ENCODE assay signal across 8 mouse cellular contexts in genomic region chr7:65527071-65528007, GRCm38 (mm10). TPM values are rescaled to one million over a fixed set of nuclear protein-coding genes. Genes with fewer than 3 reads are reported as not detected.
A peak's percentile ranks its signal among the peaks of the same experiment; 100 is the strongest.
DNase-seq lines count a peak whose midpoint lies in the region; ATAC-seq and TF ChIP-seq lines count a peak whose summit lies in the region.

Tjp1 (minus strand) TSS chr7:65527781.

- H3K27ac ChIP-seq in embryonic facial prominence, embryonic 11.5 days (replicated peaks; ENCODE audit: low read depth, low read length): no peak within 1 kb of the TSS
- H3K27ac ChIP-seq in heart, adult 2 months: no peak within 1 kb of the TSS
- H3K27ac ChIP-seq in lung, postnatal 0 days (ENCODE audit: low read length): no peak within 1 kb of the TSS

- H3K4me2 ChIP-seq in embryonic facial prominence, embryonic 11.5 days (ENCODE audit: low read depth, low read length): peak within 1 kb of the TSS; percentile 98
- peak within 1 kb of the TSS; percentile 94 for H3K4me2 ChIP-seq in lung, postnatal 0 days (replicated peaks; ENCODE audit: low read depth, low read length)

- H3K9ac ChIP-seq in embryonic facial prominence, embryonic 11.5 days (replicated peaks; ENCODE audit: low read length): peak within 1 kb of the TSS; percentile 54
- peak within 1 kb of the TSS; percentile 33; the same call in 1 of the 2 replicates for H3K9ac ChIP-seq in heart, adult 2 months (ENCODE audit: low read depth, low read length)
- H3K9ac ChIP-seq in lung, postnatal 0 days (replicated peaks; ENCODE audit: low read depth): no peak within 1 kb of the TSS

- H3K79me2 ChIP-seq in C2C12 (ENCODE audit: control insufficient read depth, insufficient read depth): no peaks in the 10 kb centered on the region
- H3K79me2 ChIP-seq in heart, adult 2 months (replicated peaks; ENCODE audit: control insufficient read depth, insufficient read depth, low read length): no peaks in the 10 kb centered on the region

- ATAC-seq in embryonic facial prominence, embryonic 11.5 days (replicated peaks; ENCODE audit: insufficient number of reproducible peaks, low FRiP score, low TSS enrichment, low read depth): peak; percentile 44; the same call in 1 of the 2 replicates
- ATAC-seq in lung, postnatal 0 days: peak; percentile 57

- no peak within 1 kb of the TSS for H3K4me3 ChIP-seq in C2C12 (ENCODE audit: insufficient read depth, poor library complexity, severe bottlenecking)
- H3K4me3 ChIP-seq in embryonic facial prominence, embryonic 11.5 days (ENCODE audit: low read depth, low read length): peak within 1 kb of the TSS; percentile 61
- peak within 1 kb of the TSS; percentile 34 for H3K4me3 ChIP-seq in heart, adult 2 months
- peak within 1 kb of the TSS; percentile 53 for H3K4me3 ChIP-seq in lung, postnatal 0 days (ENCODE audit: low read depth, low read length)

- intact Hi-C loops in heart, adult 2 months (cut with DNase I): no loop called here

- no peaks in the 10 kb centered on the region for H3K4me1 ChIP-seq in embryonic facial prominence, embryonic 11.5 days (ENCODE audit: control insufficient read depth, insufficient read depth, low read length)
- H3K4me1 ChIP-seq in heart, adult 2 months (ENCODE audit: control insufficient read depth, insufficient read depth, low read length): no peaks in the 10 kb centered on the region
- H3K4me1 ChIP-seq in lung, postnatal 0 days (ENCODE audit: insufficient read depth, low read depth, low read length): 0 out of 2 replicates have a peak, but pooled peaks cover 3% of the 10 kb centered on the region

- no peak for TF ChIP-seq EP300 in heart, adult 2 months (IDR thresholded peaks at IDR 0.05; ENCODE audit: insufficient read depth, low read depth, low read length)
- no peak for TF ChIP-seq EP300 in lung, postnatal 0 days (IDR thresholded peaks at IDR 0.05)

- under 1% methylated on average over 104 of the region's 115 CpGs for WGBS in embryonic facial prominence, embryonic 11.5 days
- WGBS in heart, adult 2 months: 1% methylated on average over 107 of the region's 115 CpGs
- WGBS in lung, postnatal 0 days: 2% methylated on average over 82 of the region's 115 CpGs

- H3K9me3 ChIP-seq in embryonic facial prominence, embryonic 11.5 days (replicated peaks; ENCODE audit: control insufficient read depth, low read length): no peaks in the 10 kb centered on the region
- no peaks in the 10 kb centered on the region for H3K9me3 ChIP-seq in lung, postnatal 0 days (ENCODE audit: low read length)

- no peaks in the 10 kb centered on the region for H3K79me3 ChIP-seq in C2C12 (ENCODE audit: low read depth)

- H3K27me3 ChIP-seq in C2C12 (ENCODE audit: control insufficient read depth, insufficient read depth, insufficient read length): peaks cover 22% of the 10 kb centered on the region
- H3K27me3 ChIP-seq in embryonic facial prominence, embryonic 11.5 days (ENCODE audit: control insufficient read depth, insufficient read depth, low read length): peaks cover 22% of the 10 kb centered on the region
- peaks cover 9% of the 10 kb centered on the region for H3K27me3 ChIP-seq in heart, adult 2 months (ENCODE audit: control insufficient read depth, insufficient read depth, low read length)
- H3K27me3 ChIP-seq in lung, postnatal 0 days (replicated peaks; ENCODE audit: insufficient read depth, low read length): peaks cover 14% of the 10 kb centered on the region

- no peak for TF ChIP-seq POLR2A in heart, adult 2 months (IDR thresholded peaks at IDR 0.05; ENCODE audit: insufficient read depth, low read depth, low read length)

- no peak for DNase-seq in adrenal gland, adult 8-10 months
- peak; percentile 39 for DNase-seq in embryonic facial prominence, embryonic 11.5 days (ENCODE audit: low spot score)
- no peak for DNase-seq in heart, adult 2 months
- DNase-seq in layer of hippocampus, adult 18-20 months (ENCODE audit: low spot score in 2 of 2): peak; percentile 41 to 67
- DNase-seq in lung, postnatal 0 days (ENCODE audit: low spot score): no peak
- peak; percentile 80 for DNase-seq in right cerebral cortex, postnatal 25 days
- no peak for DNase-seq in spleen, adult 18-20 months

- no peak within 1 kb of the TSS for H3ac ChIP-seq in C2C12 (ENCODE audit: control insufficient read depth, insufficient read length, low read depth)

- TF ChIP-seq CTCF in C2C12 (IDR thresholded peaks at IDR 0.05; ENCODE audit: control insufficient read depth, insufficient read depth, insufficient read length): no peak
- no peak for TF ChIP-seq CTCF in heart, adult 2 months (IDR thresholded peaks at IDR 0.05)
- no peak; the same call in 1 of the 2 replicates for TF ChIP-seq CTCF in lung, postnatal 0 days (IDR thresholded peaks at IDR 0.05)

- H3K36me3 ChIP-seq in C2C12 (ENCODE audit: control insufficient read depth, insufficient read depth): no peaks in the 10 kb centered on the region
- no peaks in the 10 kb centered on the region for H3K36me3 ChIP-seq in embryonic facial prominence, embryonic 11.5 days (replicated peaks; ENCODE audit: control insufficient read depth, insufficient read depth, low read depth, low read length)
- no peaks in the 10 kb centered on the region for H3K36me3 ChIP-seq in heart, adult 2 months (ENCODE audit: control insufficient read depth, insufficient read depth, low read length)
- H3K36me3 ChIP-seq in lung, postnatal 0 days (ENCODE audit: insufficient read depth, low read length): no peaks in the 10 kb centered on the region

TF ChIP-seq in C2C12, 6 proteins besides CTCF, POLR2A, EP300 and RAD21:
- TF ChIP-seq MYOG (IDR thresholded peaks at IDR 0.05; ENCODE audit: control insufficient read depth, extremely low read depth, insufficient read length) (no peak), MYOD1 (IDR thresholded peaks at IDR 0.05; ENCODE audit: control insufficient read depth, insufficient read length, low read depth) (no peak), MAX (IDR thresholded peaks at IDR 0.05) (no peak), USF1 (IDR thresholded peaks at IDR 0.05; ENCODE audit: low read depth) (no peak), FOSL1 (IDR thresholded peaks at IDR 0.05; ENCODE audit: insufficient read depth, low read length, poor library complexity, severe bottlenecking) (no peak), CEBPB (IDR thresholded peaks at IDR 0.05; ENCODE audit: low read depth) (no peak)

RNA-seq across cellular contexts. Expression of gene Tjp1, which starts in this region (rescaled TPM):
- 19.3 TPM for polyA plus RNA-seq in C2C12 (2012; fragmentation: generic; extraction: Trizol)
- 100 to 1,000 TPM in 2 of 4 experiments, 10 to 100 TPM in 2; 93.8 to 132 (median 112) TPM for total RNA-seq in adrenal gland, adult 8-10 months (2022)
- 18.6 and 23.4 TPM in 2 replicates for polyA plus RNA-seq in embryonic facial prominence, embryonic 11.5 days (2014; fragmentation: Nextera tagmentation; extraction: Ambion mirVana)
- 10 to 100 TPM; 87.9 to 99.7 TPM for total RNA-seq in heart, adult 2 months (2021)
- polyA plus RNA-seq in heart, adult 2 months (2012; rRNA removed): 21.7 and 44.4 TPM in 2 replicates
- 100 to 1,000 TPM; 128 to 151 TPM for total RNA-seq in layer of hippocampus, adult 18-20 months (2021)
- polyA plus RNA-seq in lung, postnatal 0 days (2015; fragmentation: Nextera tagmentation; extraction: Ambion mirVana): 42.0 and 52.6 TPM in 2 replicates

Comparison
In these comparisons a context has a peak if more than half of its experiments do, and no peak if none do; other contexts are left out.
1. DNase-seq: peak in embryonic facial prominence, embryonic 11.5 days (single experiment), layer of hippocampus, adult 18-20 months (2 of 2) and right cerebral cortex, postnatal 25 days (single experiment); none in adrenal gland, adult 8-10 months (single experiment), heart, adult 2 months (0 of 2), lung, postnatal 0 days (single experiment) and spleen, adult 18-20 months (0 of 2).